Mouse (Mus musculus) urinary bladder, postnatal 0 days (tissue): ENCODE data around the gene Aadat. TPM values are rescaled to one million over a fixed set of nuclear protein-coding genes. Genes with fewer than 3 reads are reported as not detected.

Experiments
- polyA plus RNA-seq: library from polyadenylated mRNA; unstranded; fragments of >200 nt; fragmentation: Nextera tagmentation; extraction: Ambion mirVana; gene quantifications from 2 replicates; pipeline ENCODE4 v1.2.1, GENCODE M21; 2015

Aadat gene
- 0.23 and 0.39 TPM in 2 replicates for polyA plus RNA-seq

GRCm38 (mm10) chr8:60505653-60506521, at the start of gene Aadat:
Aadat (plus strand) TSS chr8:60505932.

DNA sequence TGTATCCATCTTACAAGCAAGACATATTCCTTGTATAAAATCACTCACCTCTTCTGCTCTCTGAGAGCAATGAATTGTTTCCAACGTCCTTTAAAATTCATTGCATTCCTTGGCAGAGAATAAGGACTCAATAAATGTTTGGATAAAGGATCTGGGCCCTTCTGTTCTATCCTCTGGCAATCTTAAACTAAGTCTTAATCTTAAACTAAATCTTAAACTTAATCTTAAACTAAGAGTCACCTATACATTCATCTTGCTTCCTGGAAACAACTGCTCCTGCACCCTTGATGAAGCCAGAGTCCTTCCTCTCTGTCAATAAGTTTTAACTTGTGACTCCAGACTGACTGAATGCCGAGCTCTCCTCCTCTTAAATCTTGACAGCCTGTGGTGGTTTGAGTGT, 2.6 kb upstream of the Aadat start, which contains the start of gene Gm10283:
Gene Gm10283, minus strand, starts transcription at position 101 of the 400 bp plus-strand sequence.

Other genes starting within 250 kb of the Aadat start
- gene Gm10283, start 2.7 kb upstream of the Aadat start, polyA plus RNA-seq, result not detected in 2 replicates
- 2.9 TPM in 2 replicates for gene Mfap3l, start 126.9 kb downstream of the Aadat start, polyA plus RNA-seq